Mouse (Mus musculus): ENCODE results near the gene Muc3. TPM values are rescaled to one million over a fixed set of nuclear protein-coding genes. Genes with fewer than 3 reads are reported as not detected.

The Muc3 gene
- polyA plus RNA-seq, 1 experiment, result not detected

GRCm38 (mm10) chr5:137167539-137167938 is 18.4 kb upstream of the Muc3 start:
- no peak overlapping the region for H3K4me3 ChIP-seq (ENCODE audit: insufficient read depth, poor library complexity, severe bottlenecking)
- H3K36me3 ChIP-seq (ENCODE audit: control insufficient read depth, insufficient read depth), result no peaks in the 10 kb centered on the region
- H3ac ChIP-seq (ENCODE audit: control insufficient read depth, insufficient read length, low read depth), result no peak overlapping the region
- peaks cover 29% of the 10 kb centered on the region for H3K27me3 ChIP-seq (ENCODE audit: control insufficient read depth, insufficient read depth, insufficient read length)
- TF ChIP-seq USF1 (IDR thresholded peaks at IDR 0.05; ENCODE audit: low read depth) (no peak), FOSL1 (IDR thresholded peaks at IDR 0.05; ENCODE audit: insufficient read depth, low read length, poor library complexity, severe bottlenecking) (no peak), CEBPB (IDR thresholded peaks at IDR 0.05; ENCODE audit: low read depth) (no peak), MAX (IDR thresholded peaks at IDR 0.05) (no peak), MYOG (IDR thresholded peaks at IDR 0.05; ENCODE audit: control insufficient read depth, extremely low read depth, insufficient read length) (no peak), MYOD1 (IDR thresholded peaks at IDR 0.05; ENCODE audit: control insufficient read depth, insufficient read length, low read depth) (no peak), CTCF (IDR thresholded peaks at IDR 0.05; ENCODE audit: control insufficient read depth, insufficient read depth, insufficient read length) (no peak)
- H3K79me2 ChIP-seq (ENCODE audit: control insufficient read depth, insufficient read depth), result no peaks in the 10 kb centered on the region
- no peaks in the 10 kb centered on the region for H3K79me3 ChIP-seq (ENCODE audit: low read depth)

- H3K79me2 ChIP-seq (ENCODE audit: control insufficient read depth, insufficient read depth), result no peaks in the 10 kb centered on the region
- no peak overlapping the region for H3K4me3 ChIP-seq (ENCODE audit: insufficient read depth, poor library complexity, severe bottlenecking)
- no peaks in the 10 kb centered on the region for H3K79me3 ChIP-seq (ENCODE audit: low read depth)
- no peaks in the 10 kb centered on the region for H3K36me3 ChIP-seq (ENCODE audit: control insufficient read depth, insufficient read depth)
- peaks cover 20% of the 10 kb centered on the region for H3K27me3 ChIP-seq (ENCODE audit: control insufficient read depth, insufficient read depth, insufficient read length)
- no peak for TF ChIP-seq FOSL1 (IDR thresholded peaks at IDR 0.05; ENCODE audit: insufficient read depth, low read length, poor library complexity, severe bottlenecking)
- no peak for TF ChIP-seq USF1 (IDR thresholded peaks at IDR 0.05; ENCODE audit: low read depth)
- no peak for TF ChIP-seq MAX (IDR thresholded peaks at IDR 0.05)
- no peak for TF ChIP-seq CEBPB (IDR thresholded peaks at IDR 0.05; ENCODE audit: low read depth)
- no peak for TF ChIP-seq MYOD1 (IDR thresholded peaks at IDR 0.05; ENCODE audit: control insufficient read depth, insufficient read length, low read depth)
- TF ChIP-seq CTCF (IDR thresholded peaks at IDR 0.05; ENCODE audit: control insufficient read depth, insufficient read depth, insufficient read length), result no peak
- H3ac ChIP-seq (ENCODE audit: control insufficient read depth, insufficient read length, low read depth), result no peak overlapping the region
These were observed 16.9 kb upstream of the Muc3 start for GRCm38 (mm10) chr5:137166012-137166411.

- no peak overlapping the region for H3K4me3 ChIP-seq (ENCODE audit: insufficient read depth, poor library complexity, severe bottlenecking)
- no peaks in the 10 kb centered on the region for H3K79me2 ChIP-seq (ENCODE audit: control insufficient read depth, insufficient read depth)
- TF ChIP-seq CTCF (IDR thresholded peaks at IDR 0.05; ENCODE audit: control insufficient read depth, insufficient read depth, insufficient read length), result no peak
- TF ChIP-seq USF1 (IDR thresholded peaks at IDR 0.05; ENCODE audit: low read depth), result no peak
- TF ChIP-seq MYOD1 (IDR thresholded peaks at IDR 0.05; ENCODE audit: control insufficient read depth, insufficient read length, low read depth), result no peak
- TF ChIP-seq MAX (IDR thresholded peaks at IDR 0.05), result no peak
- no peak for TF ChIP-seq FOSL1 (IDR thresholded peaks at IDR 0.05; ENCODE audit: insufficient read depth, low read length, poor library complexity, severe bottlenecking)
- no peak for TF ChIP-seq MYOG (IDR thresholded peaks at IDR 0.05; ENCODE audit: control insufficient read depth, extremely low read depth, insufficient read length)
- no peak for TF ChIP-seq CEBPB (IDR thresholded peaks at IDR 0.05; ENCODE audit: low read depth)
- H3K27me3 ChIP-seq (ENCODE audit: control insufficient read depth, insufficient read depth, insufficient read length), result peaks cover 8% of the 10 kb centered on the region
- H3K36me3 ChIP-seq (ENCODE audit: control insufficient read depth, insufficient read depth), result no peaks in the 10 kb centered on the region
- H3ac ChIP-seq (ENCODE audit: control insufficient read depth, insufficient read length, low read depth), result no peak overlapping the region
- no peaks in the 10 kb centered on the region for H3K79me3 ChIP-seq (ENCODE audit: low read depth)
These were observed 12.7 kb upstream of the Muc3 start for GRCm38 (mm10) chr5:137161853-137162252.

- no peaks in the 10 kb centered on the region for H3K79me2 ChIP-seq (ENCODE audit: control insufficient read depth, insufficient read depth)
- H3K27me3 ChIP-seq (ENCODE audit: control insufficient read depth, insufficient read depth, insufficient read length), result peaks cover 3% of the 10 kb centered on the region
- no peak for TF ChIP-seq CEBPB (IDR thresholded peaks at IDR 0.05; ENCODE audit: low read depth)
- TF ChIP-seq MYOD1 (IDR thresholded peaks at IDR 0.05; ENCODE audit: control insufficient read depth, insufficient read length, low read depth), result no peak
- peak; percentile 2 for TF ChIP-seq CTCF (IDR thresholded peaks at IDR 0.05; ENCODE audit: control insufficient read depth, insufficient read depth, insufficient read length)
- H3K79me3 ChIP-seq (ENCODE audit: low read depth), result no peaks in the 10 kb centered on the region
- H3K4me3 ChIP-seq (ENCODE audit: insufficient read depth, poor library complexity, severe bottlenecking), result no peak overlapping the region
- H3K36me3 ChIP-seq (ENCODE audit: control insufficient read depth, insufficient read depth), result no peaks in the 10 kb centered on the region
- H3ac ChIP-seq (ENCODE audit: control insufficient read depth, insufficient read length, low read depth), result no peak overlapping the region
These were observed 10.3 kb upstream of the Muc3 start for GRCm38 (mm10) chr5:137159461-137159860.

GRCm38 (mm10) chr5:137153289-137153688 is 4.2 kb upstream of the Muc3 start:
- H3K4me3 ChIP-seq (ENCODE audit: insufficient read depth, poor library complexity, severe bottlenecking), result no peak overlapping the region
- no peaks in the 10 kb centered on the region for H3K79me3 ChIP-seq (ENCODE audit: low read depth)
- H3K36me3 ChIP-seq (ENCODE audit: control insufficient read depth, insufficient read depth), result no peaks in the 10 kb centered on the region
- no peaks in the 10 kb centered on the region for H3K79me2 ChIP-seq (ENCODE audit: control insufficient read depth, insufficient read depth)
- no peaks in the 10 kb centered on the region for H3K27me3 ChIP-seq (ENCODE audit: control insufficient read depth, insufficient read depth, insufficient read length)
- no peak overlapping the region for H3ac ChIP-seq (ENCODE audit: control insufficient read depth, insufficient read length, low read depth)
- TF ChIP-seq MYOD1 (IDR thresholded peaks at IDR 0.05; ENCODE audit: control insufficient read depth, insufficient read length, low read depth), result no peak
- TF ChIP-seq CTCF (IDR thresholded peaks at IDR 0.05; ENCODE audit: control insufficient read depth, insufficient read depth, insufficient read length), result no peak
- TF ChIP-seq USF1 (IDR thresholded peaks at IDR 0.05; ENCODE audit: low read depth), result no peak
- no peak for TF ChIP-seq MAX (IDR thresholded peaks at IDR 0.05)
- no peak for TF ChIP-seq MYOG (IDR thresholded peaks at IDR 0.05; ENCODE audit: control insufficient read depth, extremely low read depth, insufficient read length)
- no peak for TF ChIP-seq FOSL1 (IDR thresholded peaks at IDR 0.05; ENCODE audit: insufficient read depth, low read length, poor library complexity, severe bottlenecking)
- TF ChIP-seq CEBPB (IDR thresholded peaks at IDR 0.05; ENCODE audit: low read depth), result no peak

GRCm38 (mm10) chr5:137152623-137153022 is 3.5 kb upstream of the Muc3 start:
- TF ChIP-seq USF1 (IDR thresholded peaks at IDR 0.05; ENCODE audit: low read depth) (no peak), MAX (IDR thresholded peaks at IDR 0.05) (no peak), CTCF (IDR thresholded peaks at IDR 0.05; ENCODE audit: control insufficient read depth, insufficient read depth, insufficient read length) (no peak), MYOG (IDR thresholded peaks at IDR 0.05; ENCODE audit: control insufficient read depth, extremely low read depth, insufficient read length) (no peak), CEBPB (IDR thresholded peaks at IDR 0.05; ENCODE audit: low read depth) (no peak), FOSL1 (IDR thresholded peaks at IDR 0.05; ENCODE audit: insufficient read depth, low read length, poor library complexity, severe bottlenecking) (no peak), MYOD1 (IDR thresholded peaks at IDR 0.05; ENCODE audit: control insufficient read depth, insufficient read length, low read depth) (no peak)
- Histone ChIP-seq H3ac (ENCODE audit: control insufficient read depth, insufficient read length, low read depth) (no peak overlapping the region), H3K79me2 (ENCODE audit: control insufficient read depth, insufficient read depth) (no peaks in the 10 kb centered on the region), H3K36me3 (ENCODE audit: control insufficient read depth, insufficient read depth) (no peaks in the 10 kb centered on the region), H3K79me3 (ENCODE audit: low read depth) (no peaks in the 10 kb centered on the region), H3K27me3 (ENCODE audit: control insufficient read depth, insufficient read depth, insufficient read length) (no peaks in the 10 kb centered on the region), H3K4me3 (ENCODE audit: insufficient read depth, poor library complexity, severe bottlenecking) (no peak overlapping the region)
